Mouse (Mus musculus) heart, embryonic 14.5 days (tissue): ENCODE results near the gene Bcorl1. TPM values are rescaled to one million over a fixed set of nuclear protein-coding genes. Genes with fewer than 3 reads are reported as not detected.
A peak's percentile ranks its signal among the peaks of the same experiment; 100 is the strongest.

Experiments used
- ATAC-seq: fragments of 200-750 bp; cut with Nextera tagmentation; 2 replicates; pipeline ENCODE4 v1.8.0; 2017; ENCODE audit warnings: low read depth, moderate TSS enrichment; ENCODE audit not compliant: insufficient number of reproducible peaks, insufficient read depth, low FRiP score
- H3K27ac ChIP-seq, 2 experiments: fragments of 200-500 bp in 1 of 2; fragments of 300-500 bp in 1 of 2; sonication (generic) in 1 of 2; replicated peaks in 1 of 2; 2 replicates each; pipeline ENCODE4 v1.5.1; 2012 to 2014; ENCODE audit warnings: low read depth in 2 of 2, low read length in 2 of 2, control low read depth in 1 of 2, mild to moderate bottlenecking in 1 of 2, mixed read lengths in 1 of 2; ENCODE audit not compliant: control insufficient read depth in 1 of 2, insufficient read depth in 1 of 2
- H3K27me3 ChIP-seq: fragments of 300-500 bp; sonication (generic); 2 replicates; pipeline ENCODE4 v1.6.1; 2014; ENCODE audit warnings: mild to moderate bottlenecking, low read length, control low read depth; ENCODE audit not compliant: control insufficient read depth, insufficient read depth
- H3K36me3 ChIP-seq: fragments of 300-500 bp; sonication (generic); 2 replicates; pipeline ENCODE4 v1.6.1; 2014; ENCODE audit warnings: mild to moderate bottlenecking, control low read depth, low read length, mixed read lengths; ENCODE audit not compliant: control insufficient read depth, insufficient read depth
- H3K4me1 ChIP-seq, 2 experiments: fragments of 200-500 bp in 1 of 2; fragments of 300-500 bp in 1 of 2; sonication (generic) in 1 of 2; 2 replicates each; pipeline ENCODE4 v1.6.1; 2012 to 2014; ENCODE audit warnings: low read length in 2 of 2, control low read depth in 1 of 2, mixed read lengths in 1 of 2; ENCODE audit not compliant: control insufficient read depth in 2 of 2, insufficient read depth in 2 of 2
- H3K4me2 ChIP-seq: fragments of 300-500 bp; sonication (generic); 2 replicates; pipeline ENCODE4 v1.6.1; 2014; ENCODE audit warnings: mild to moderate bottlenecking, low read length
- H3K4me3 ChIP-seq, 2 experiments: fragments of 200-500 bp in 1 of 2; fragments of 300-500 bp in 1 of 2; sonication (generic) in 1 of 2; 2 replicates each; pipeline ENCODE4 v1.5.1; 2012 to 2014; ENCODE audit warnings: low read length in 2 of 2, mild to moderate bottlenecking in 2 of 2, control low read depth in 1 of 2, low read depth in 1 of 2, moderate library complexity in 1 of 2; ENCODE audit not compliant: control insufficient read depth in 1 of 2, insufficient read depth in 1 of 2
- H3K9ac ChIP-seq: fragments of 300-500 bp; sonication (generic); 2 replicates; pipeline ENCODE4 v1.6.1; 2014; ENCODE audit warnings: mild to moderate bottlenecking, low read length
- H3K9me3 ChIP-seq: fragments of 300-500 bp; sonication (generic); 2 replicates; pipeline ENCODE4 v1.6.1; 2016; ENCODE audit warnings: low read length, control low read depth; ENCODE audit not compliant: control insufficient read depth
- WGBS: fragments of 180-500 bp; shearing (Covaris S2); extraction: QIAGEN DNeasy Blood & Tissue Kit; methylation state at CpG from one replicate; pipeline ENCODE4 v1.1.7; 2014; 5-methylcytosine and 5-hydroxymethylcytosine counted together
- polyA plus RNA-seq: library from polyadenylated mRNA; unstranded; fragments of >200 nt; fragmentation: Nextera tagmentation; extraction: Ambion mirVana; gene quantifications from 2 replicates; pipeline ENCODE4 v1.2.1, GENCODE M21; 2014

The Bcorl1 gene
- polyA plus RNA-seq, 1 experiment from 2014 or later, result 4.7 TPM

DNA sequence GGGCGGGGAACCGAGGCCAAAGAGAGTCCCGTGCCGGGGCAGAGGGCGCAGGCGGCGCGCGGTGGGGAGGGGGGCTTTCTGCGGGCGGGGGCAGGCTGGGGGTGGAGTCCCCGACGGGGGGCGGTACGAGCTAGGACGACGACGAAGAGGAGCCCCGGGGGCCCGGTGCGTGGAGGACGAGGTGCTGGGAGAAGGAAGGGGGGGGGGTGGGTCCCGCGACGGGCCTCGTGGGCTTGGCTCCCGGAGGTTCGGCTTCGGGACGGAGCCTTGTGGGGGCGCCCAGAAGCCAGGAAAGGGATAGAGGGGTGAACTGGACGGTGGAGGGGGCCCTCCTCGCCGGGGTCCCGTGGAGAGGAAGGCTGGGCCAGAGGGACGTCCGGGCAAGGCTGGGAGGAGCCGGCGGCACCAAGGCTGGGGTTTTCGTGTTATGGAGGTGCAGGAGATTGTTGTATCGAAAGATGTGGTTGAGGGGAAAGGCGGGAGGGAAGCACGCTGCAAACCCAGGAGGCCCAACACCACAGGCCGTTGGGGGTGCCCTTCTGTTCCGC, 4.3 kb downstream of the Bcorl1 start:
- peak overlapping the region; percentile 84 for H3K4me2 ChIP-seq
- WGBS, result 12% methylated on average over 25 of the region's 45 CpGs
- H3K36me3 ChIP-seq, result no peaks in the 10 kb centered on the region
- peak overlapping the region; percentile 72 for H3K9ac ChIP-seq
- H3K4me3 ChIP-seq, result peak overlapping the region; percentile 51 to 78
- ATAC-seq, result no peak
- no peaks in the 10 kb centered on the region for H3K9me3 ChIP-seq
- H3K27ac ChIP-seq, result peak overlapping the region in 1 of 2 experiments; percentile 33; a peak in 2 of 4 replicates
- no peaks in the 10 kb centered on the region; a peak in 1 of 4 replicates for H3K4me1 ChIP-seq
- H3K27me3 ChIP-seq, result 0 out of 2 replicates have a peak, but pooled peaks cover 3% of the 10 kb centered on the region

DNA sequence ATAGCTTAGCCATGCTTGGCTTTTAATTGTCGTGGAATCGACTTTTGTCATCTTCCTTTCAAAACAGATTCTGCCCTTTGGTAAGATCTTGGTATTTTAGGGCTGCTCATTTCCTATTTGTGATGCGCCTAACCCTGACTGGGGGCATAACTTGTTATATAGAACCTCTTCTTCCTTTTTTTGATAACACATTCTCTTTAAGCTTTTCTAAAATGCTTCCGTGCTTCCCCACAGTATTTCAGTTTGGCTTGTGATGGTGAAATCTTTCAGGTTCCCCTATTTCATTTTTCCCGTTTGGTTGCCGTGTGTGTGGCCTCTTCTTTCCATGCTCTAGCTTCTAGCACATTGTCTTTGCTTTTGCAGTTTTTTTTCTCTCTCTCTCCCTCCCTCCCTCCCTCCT, 14.2 kb downstream of the Bcorl1 start:
- Histone ChIP-seq H3K36me3 (no peaks in the 10 kb centered on the region), H3K27ac (no peak overlapping the region), H3K4me3 (no peak overlapping the region), H3K4me2 (no peak overlapping the region), H3K27me3 (no peaks in the 10 kb centered on the region), H3K9ac (no peak overlapping the region), H3K4me1 (no peaks in the 10 kb centered on the region), H3K9me3 (no peaks in the 10 kb centered on the region)
- 78% methylated on average over 6 of the region's 6 CpGs for whole genome bisulfite sequencing
- ATAC-seq, result no peak

DNA sequence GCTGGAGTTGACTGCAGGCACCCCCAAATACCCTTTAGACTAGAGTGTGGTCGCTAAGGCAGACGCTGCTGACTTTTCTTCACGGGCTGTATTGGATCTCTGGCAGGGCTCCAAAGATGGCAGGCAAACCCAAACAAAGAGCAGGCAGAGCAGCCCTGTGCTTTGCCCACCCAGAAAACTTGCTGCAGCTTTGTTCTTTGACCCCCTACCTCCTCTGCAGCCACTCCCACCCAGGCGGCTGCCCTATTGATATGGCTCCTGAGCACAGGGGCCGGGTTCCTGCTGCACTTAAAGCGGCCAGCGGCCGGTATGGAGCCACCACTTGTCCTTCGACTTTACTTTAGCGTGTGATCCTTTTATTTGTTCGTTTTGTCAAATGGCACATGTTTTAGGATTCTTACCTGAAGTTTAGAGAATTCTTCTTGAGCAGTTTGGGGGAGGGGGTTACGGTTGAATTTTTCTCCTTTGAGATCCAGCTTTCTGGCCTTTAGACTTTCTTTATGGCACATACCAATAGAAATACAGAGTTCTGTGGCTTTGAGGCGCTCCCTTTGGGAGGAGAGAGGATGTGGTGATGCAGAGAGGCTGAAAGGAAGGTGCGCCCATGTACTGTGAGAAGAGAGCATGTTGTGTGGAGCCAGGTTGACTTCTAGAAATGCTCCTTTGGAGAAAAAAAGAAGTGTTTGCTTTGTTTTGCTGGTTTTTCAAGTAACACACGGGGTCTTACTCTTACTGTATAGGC, 24.8 kb downstream of the Bcorl1 start:
- no peak for ATAC-seq
- H3K4me2 ChIP-seq, result no peak overlapping the region
- 52% methylated on average over 15 of the region's 15 CpGs for WGBS

DNA sequence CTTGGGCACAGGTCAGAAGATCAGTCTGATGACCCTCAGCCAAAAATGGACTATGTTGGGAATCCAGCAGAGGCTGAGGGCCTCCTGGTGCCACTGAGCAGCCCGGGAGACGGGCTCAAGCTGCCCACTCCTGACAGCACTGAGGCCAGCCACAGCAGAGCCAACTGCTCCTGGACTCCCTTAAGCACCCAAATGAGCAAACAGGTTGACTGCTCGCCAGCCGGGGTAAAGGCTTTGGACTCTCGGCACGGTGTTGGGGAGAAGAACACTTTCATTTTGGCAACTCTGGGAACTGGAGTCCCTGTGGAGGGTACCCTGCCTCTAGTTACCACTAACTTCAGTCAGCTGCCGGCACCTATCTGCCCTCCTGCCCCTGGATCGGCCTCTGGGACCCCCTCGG, 26.7 kb downstream of the Bcorl1 start:
- Histone ChIP-seq H3K9me3 (no peaks in the 10 kb centered on the region), H3K27me3 (no peaks in the 10 kb centered on the region), H3K27ac (no peak overlapping the region), H3K9ac (no peak overlapping the region), H3K4me1 (no peaks in the 10 kb centered on the region; a peak in 1 of 4 replicates), H3K4me3 (no peak overlapping the region), H3K36me3 (peaks cover 33% of the 10 kb centered on the region), H3K4me2 (no peak overlapping the region)
- 87% methylated on average over 9 of the region's 9 CpGs for WGBS
- no peak for ATAC-seq

More for the DNA sequence above, 24.8 kb downstream of the Bcorl1 start:
- H3K9me3 ChIP-seq, result no peaks in the 10 kb centered on the region
- no peaks in the 10 kb centered on the region for H3K27me3 ChIP-seq
- no peak overlapping the region for H3K9ac ChIP-seq
- H3K27ac ChIP-seq, result no peak overlapping the region
- H3K4me1 ChIP-seq, result no peaks in the 10 kb centered on the region; a peak in 1 of 4 replicates
- H3K4me3 ChIP-seq, result no peak overlapping the region
- peaks cover 41% of the 10 kb centered on the region for H3K36me3 ChIP-seq

DNA sequence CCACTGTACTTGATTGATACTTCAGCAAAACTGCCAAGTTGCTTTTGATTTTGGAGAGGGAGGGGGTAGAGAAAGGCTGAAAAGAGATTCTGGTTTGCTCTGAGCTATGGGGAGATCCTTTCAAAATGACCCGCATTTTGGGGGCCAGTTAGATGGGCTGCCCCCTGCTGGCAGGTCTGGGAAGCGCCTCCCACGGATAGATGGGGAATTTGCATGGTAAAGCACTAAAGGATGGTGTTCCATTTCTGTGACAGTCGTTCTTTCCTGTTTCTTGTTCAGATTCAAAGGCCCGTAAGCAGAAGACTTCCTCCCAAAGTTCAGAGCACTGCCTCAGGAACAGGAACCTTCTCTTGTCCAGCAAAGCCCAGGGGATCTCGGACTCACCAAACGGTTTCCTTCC, 42.5 kb downstream of the Bcorl1 start:
- H3K27ac ChIP-seq, result no peak overlapping the region
- 40% methylated on average over 7 of the region's 7 CpGs for WGBS
- H3K9ac ChIP-seq, result no peak overlapping the region
- no peak overlapping the region for H3K4me3 ChIP-seq
- no peaks in the 10 kb centered on the region for H3K27me3 ChIP-seq
- no peaks in the 10 kb centered on the region for H3K9me3 ChIP-seq
- no peak overlapping the region for H3K4me2 ChIP-seq
- H3K4me1 ChIP-seq, result no peaks in the 10 kb centered on the region
- peaks cover 61% of the 10 kb centered on the region for H3K36me3 ChIP-seq
- ATAC-seq, result no peak

DNA sequence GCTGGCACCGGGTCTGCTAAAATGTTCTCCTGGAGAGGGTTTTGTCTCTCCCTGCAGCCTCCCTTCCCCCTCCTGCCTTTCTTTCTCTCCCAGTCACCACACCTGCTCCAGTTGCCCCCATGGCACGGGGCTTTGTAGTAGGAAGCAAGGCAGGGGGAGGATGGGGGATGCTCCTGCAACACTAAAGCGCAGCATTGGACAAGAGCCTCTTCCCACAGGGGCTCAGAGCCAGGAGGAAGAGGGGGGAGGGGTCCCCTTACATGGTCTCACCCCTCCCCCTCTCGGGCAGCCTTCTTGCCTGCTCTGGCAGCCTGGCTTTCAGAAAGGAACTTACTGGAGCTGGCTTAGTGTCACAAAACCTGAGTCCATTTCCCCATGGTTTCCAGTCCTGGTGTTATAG, 44.8 kb downstream of the Bcorl1 start:
- WGBS, result 48% methylated on average over 4 of the region's 4 CpGs
- no peaks in the 10 kb centered on the region for H3K4me1 ChIP-seq
- no peak for ATAC-seq
- H3K9me3 ChIP-seq, result no peaks in the 10 kb centered on the region
- H3K27me3 ChIP-seq, result no peaks in the 10 kb centered on the region
- peaks cover 63% of the 10 kb centered on the region for H3K36me3 ChIP-seq
- H3K27ac ChIP-seq, result no peak overlapping the region
- no peak overlapping the region for H3K4me3 ChIP-seq
- H3K4me2 ChIP-seq, result no peak overlapping the region
- no peak overlapping the region for H3K9ac ChIP-seq

DNA sequence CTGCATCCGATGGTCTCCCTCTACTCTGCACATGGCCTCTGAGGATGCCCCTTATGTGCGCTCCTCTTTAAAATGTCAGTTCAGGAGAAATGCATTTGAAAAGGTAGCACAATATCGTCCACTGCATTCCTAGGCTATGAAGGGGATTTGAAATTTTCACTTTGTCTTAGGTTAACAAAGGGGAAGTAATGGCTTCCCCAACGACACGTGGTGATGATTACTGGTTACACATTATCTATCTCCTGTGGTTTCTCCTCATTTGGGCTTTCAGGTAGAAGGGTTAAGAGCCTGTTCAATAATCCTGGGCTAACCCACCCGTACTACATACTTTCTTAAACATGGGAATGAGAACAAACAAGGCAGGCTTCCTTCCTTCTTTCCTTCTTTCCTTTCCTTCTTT, 48.2 kb downstream of the Bcorl1 start:
- peaks cover 82% of the 10 kb centered on the region for H3K36me3 ChIP-seq

More for the DNA sequence above, 48.2 kb downstream of the Bcorl1 start:
- Histone ChIP-seq H3K27me3 (no peaks in the 10 kb centered on the region), H3K9ac (no peak overlapping the region), H3K4me1 (no peaks in the 10 kb centered on the region), H3K9me3 (no peaks in the 10 kb centered on the region), H3K4me3 (no peak overlapping the region), H3K27ac (no peak overlapping the region), H3K4me2 (no peak overlapping the region)
- 84% methylated on average over 6 of the region's 6 CpGs for WGBS
- no peak for ATAC-seq
